Mouse (Mus musculus): ENCODE measurements at regions not wholly inside any gene's neighbourhood (a gene's known extent, or its start where the extent isn't known, plus 50 kb on each side); places are given as distances from the start of the nearest gene placed in this dataset.

GRCm38 (mm10) chrX:11745911-11746310 is 414.2 kb downstream of the Bcor start:
- no peak overlapping the region for H3K27ac ChIP-seq (replicated peaks)
- no peaks in the 10 kb centered on the region for H3K36me3 ChIP-seq (replicated peaks)
- H3K4me3 ChIP-seq: no peak overlapping the region
- 23% methylated on average over 3 of the region's 3 CpGs for WGBS
- H3K27me3 ChIP-seq (replicated peaks; ENCODE audit: low read depth, poor library complexity, severe bottlenecking): peaks cover 76% of the 10 kb centered on the region
- no peak for DNase-seq (ENCODE audit: low spot score)
- H3K4me1 ChIP-seq: no peaks in the 10 kb centered on the region
- H3K9me3 ChIP-seq: no peaks in the 10 kb centered on the region

GRCm38 (mm10) chrX:11747386-11748121 is 412.6 kb downstream of the Bcor start:
- WGBS: 80% methylated on average over 4 of the region's 4 CpGs
- no peak overlapping the region for H3K27ac ChIP-seq (replicated peaks)
- DNase-seq (ENCODE audit: low spot score): no peak

GRCm38 (mm10) chrX:11748278-11748677 is 411.9 kb downstream of the Bcor start:
- no peak overlapping the region for H3K4me3 ChIP-seq
- no peak overlapping the region for H3K27ac ChIP-seq (replicated peaks)
- DNase-seq (ENCODE audit: low spot score): no peak
- 62% methylated on average over 4 of the region's 4 CpGs for WGBS
- H3K4me1 ChIP-seq: 0 out of 2 replicates have a peak, but pooled peaks cover 2% of the 10 kb centered on the region
- no peaks in the 10 kb centered on the region for H3K36me3 ChIP-seq (replicated peaks)
- peaks cover 83% of the 10 kb centered on the region for H3K27me3 ChIP-seq (replicated peaks; ENCODE audit: low read depth, poor library complexity, severe bottlenecking)
- no peaks in the 10 kb centered on the region for H3K9me3 ChIP-seq

More at GRCm38 (mm10) chrX:11747386-11748121, 412.6 kb downstream of the Bcor start:
- no peaks in the 10 kb centered on the region for H3K4me1 ChIP-seq
- peaks cover 83% of the 10 kb centered on the region for H3K27me3 ChIP-seq (replicated peaks; ENCODE audit: low read depth, poor library complexity, severe bottlenecking)
- H3K9me3 ChIP-seq: no peaks in the 10 kb centered on the region
- no peak overlapping the region for H3K4me3 ChIP-seq
- H3K36me3 ChIP-seq (replicated peaks): no peaks in the 10 kb centered on the region

GRCm38 (mm10) chrX:11752513-11752912 is 407.6 kb downstream of the Bcor start:
- H3K4me3 ChIP-seq: no peak overlapping the region
- H3K27ac ChIP-seq (replicated peaks): no peak overlapping the region
- no peaks in the 10 kb centered on the region for H3K9me3 ChIP-seq
- 83% methylated on average over 5 of the region's 5 CpGs for WGBS
- peaks cover 82% of the 10 kb centered on the region for H3K27me3 ChIP-seq (replicated peaks; ENCODE audit: low read depth, poor library complexity, severe bottlenecking)
- no peak for DNase-seq (ENCODE audit: low spot score)
- H3K4me1 ChIP-seq: 0 out of 2 replicates have a peak, but pooled peaks cover 5% of the 10 kb centered on the region
- H3K36me3 ChIP-seq (replicated peaks): no peaks in the 10 kb centered on the region

GRCm38 (mm10) chrX:11752973-11753590 is 407.1 kb downstream of the Bcor start:
- 36% methylated on average over 13 of the region's 13 CpGs for WGBS
- DNase-seq (ENCODE audit: low spot score): no peak
- Histone ChIP-seq H3K4me1 (0 out of 2 replicates have a peak, but pooled peaks cover 5% of the 10 kb centered on the region), H3K4me3 (no peak overlapping the region), H3K27me3 (replicated peaks; ENCODE audit: low read depth, poor library complexity, severe bottlenecking) (peaks cover 80% of the 10 kb centered on the region), H3K9me3 (no peaks in the 10 kb centered on the region), H3K36me3 (replicated peaks) (no peaks in the 10 kb centered on the region), H3K27ac (replicated peaks) (no peak overlapping the region)

- H3K4me1 ChIP-seq: 0 out of 2 replicates have a peak, but pooled peaks cover 5% of the 10 kb centered on the region
- no peaks in the 10 kb centered on the region for H3K36me3 ChIP-seq (replicated peaks)
- peaks cover 75% of the 10 kb centered on the region for H3K27me3 ChIP-seq (replicated peaks; ENCODE audit: low read depth, poor library complexity, severe bottlenecking)
- no peaks in the 10 kb centered on the region for H3K9me3 ChIP-seq
- 88% methylated on average over 2 of the region's 2 CpGs for WGBS
- H3K27ac ChIP-seq (replicated peaks): no peak overlapping the region
- H3K4me3 ChIP-seq: no peak overlapping the region
- no peak for DNase-seq (ENCODE audit: low spot score)
Observed at GRCm38 (mm10) chrX:11755046-11755445, 405.1 kb downstream of the Bcor start.

GRCm38 (mm10) chrX:11763351-11764082 is 396.6 kb downstream of the Bcor start:
- no peaks in the 10 kb centered on the region for H3K4me1 ChIP-seq
- H3K4me3 ChIP-seq: no peak overlapping the region
- no peaks in the 10 kb centered on the region for H3K9me3 ChIP-seq
- no peak for DNase-seq (ENCODE audit: low spot score)
- 85% methylated on average over 17 of the region's 17 CpGs for WGBS
- H3K27ac ChIP-seq (replicated peaks): no peak overlapping the region
- H3K27me3 ChIP-seq (replicated peaks; ENCODE audit: low read depth, poor library complexity, severe bottlenecking): peaks cover 77% of the 10 kb centered on the region
- no peaks in the 10 kb centered on the region for H3K36me3 ChIP-seq (replicated peaks)

GRCm38 (mm10) chrX:11776236-11776899 is 383.8 kb downstream of the Bcor start:
- Histone ChIP-seq H3K4me3 (no peak overlapping the region), H3K36me3 (replicated peaks) (no peaks in the 10 kb centered on the region), H3K4me1 (no peaks in the 10 kb centered on the region), H3K27ac (replicated peaks) (no peak overlapping the region), H3K27me3 (replicated peaks; ENCODE audit: low read depth, poor library complexity, severe bottlenecking) (peaks cover 96% of the 10 kb centered on the region), H3K9me3 (no peaks in the 10 kb centered on the region)
- 66% methylated on average over 6 of the region's 6 CpGs for WGBS
- DNase-seq (ENCODE audit: low spot score): no peak

GRCm38 (mm10) chrX:11795010-11795409 is 365.1 kb downstream of the Bcor start:
- Histone ChIP-seq H3K4me1 (peaks cover 14% of the 10 kb centered on the region), H3K9me3 (peaks cover 3% of the 10 kb centered on the region; the same call in 1 of the 2 replicates), H3K36me3 (replicated peaks) (no peaks in the 10 kb centered on the region), H3K4me3 (no peak overlapping the region), H3K27me3 (replicated peaks; ENCODE audit: low read depth, poor library complexity, severe bottlenecking) (peaks cover 74% of the 10 kb centered on the region), H3K27ac (replicated peaks) (no peak overlapping the region)
- DNase-seq (ENCODE audit: low spot score): no peak
- WGBS: 71% methylated on average over 6 of the region's 6 CpGs

- H3K36me3 ChIP-seq (replicated peaks): no peaks in the 10 kb centered on the region
- H3K27me3 ChIP-seq (replicated peaks; ENCODE audit: low read depth, poor library complexity, severe bottlenecking): peaks cover 84% of the 10 kb centered on the region
- 21% methylated on average over 11 of the region's 11 CpGs for WGBS
- H3K4me3 ChIP-seq: no peak overlapping the region
- peaks cover 3% of the 10 kb centered on the region; the same call in 1 of the 2 replicates for H3K9me3 ChIP-seq
- H3K4me1 ChIP-seq: peaks cover 22% of the 10 kb centered on the region
- no peak overlapping the region for H3K27ac ChIP-seq (replicated peaks)
- DNase-seq (ENCODE audit: low spot score): peak; percentile 41
Observed at GRCm38 (mm10) chrX:11797870-11798269, 362.3 kb downstream of the Bcor start.

GRCm38 (mm10) chrX:11798326-11798725 is 361.8 kb downstream of the Bcor start:
- H3K36me3 ChIP-seq (replicated peaks): no peaks in the 10 kb centered on the region
- peaks cover 87% of the 10 kb centered on the region for H3K27me3 ChIP-seq (replicated peaks; ENCODE audit: low read depth, poor library complexity, severe bottlenecking)
- peaks cover 3% of the 10 kb centered on the region; the same call in 1 of the 2 replicates for H3K9me3 ChIP-seq
- no peak for DNase-seq (ENCODE audit: low spot score)
- H3K27ac ChIP-seq (replicated peaks): no peak overlapping the region; the same call in 1 of the 2 replicates
- H3K4me1 ChIP-seq: peaks cover 26% of the 10 kb centered on the region
- H3K4me3 ChIP-seq: no peak overlapping the region
- WGBS: 27% methylated on average over 3 of the region's 3 CpGs

GRCm38 (mm10) chrX:11800400-11800941 is 359.7 kb downstream of the Bcor start:
- H3K27me3 ChIP-seq (replicated peaks; ENCODE audit: low read depth, poor library complexity, severe bottlenecking): peaks cover 96% of the 10 kb centered on the region
- no peak for DNase-seq (ENCODE audit: low spot score)
- peaks cover 3% of the 10 kb centered on the region; the same call in 1 of the 2 replicates for H3K9me3 ChIP-seq
- no peak overlapping the region for H3K27ac ChIP-seq (replicated peaks)
- H3K36me3 ChIP-seq (replicated peaks): no peaks in the 10 kb centered on the region
- 78% methylated on average over 16 of the region's 16 CpGs for WGBS
- H3K4me1 ChIP-seq: peaks cover 31% of the 10 kb centered on the region
- H3K4me3 ChIP-seq: no peak overlapping the region
